In genomic region chr12:54311896-54312521, GRCm38 (mm10) we compare ENCODE assay signal across 13 mouse cellular contexts.
DNase-seq lines count a peak whose midpoint lies in the region; ATAC-seq and TF ChIP-seq lines count a peak whose summit lies in the region.
"Had no signal": no experiment of that assay in that cellular context is flagged by ENCODE, and none has a peak within 500 bp of the region (broad histone marks: within the 10 kb centered on the region; RNA-seq: fewer than 3 reads in every experiment).

No protein-coding gene starts in this region.

- 45% methylated on average over 4 of the region's 4 CpGs for WGBS in heart, embryonic 12.5 days
- 48% methylated on average over 4 of the region's 4 CpGs for WGBS in liver, adult 2 months
- WGBS in liver, embryonic 11.5 days, result 47% methylated on average over 4 of the region's 4 CpGs
- WGBS in stomach, embryonic 15.5 days, result 67% methylated on average over 4 of the region's 4 CpGs

- H3K36me3 ChIP-seq in heart, embryonic 12.5 days, result no peaks in the 10 kb centered on the region
- H3K36me3 ChIP-seq in liver, adult 2 months (ENCODE audit: control insufficient read depth, insufficient read depth, low read length), result no peaks in the 10 kb centered on the region
- no peaks in the 10 kb centered on the region for H3K36me3 ChIP-seq in liver, embryonic 11.5 days (ENCODE audit: control insufficient read depth, insufficient read depth, low read length)
- no peaks in the 10 kb centered on the region for H3K36me3 ChIP-seq in ES-Bruce4 (ENCODE audit: control insufficient read depth, insufficient read depth, low read length, poor library complexity, severe bottlenecking)
- H3K36me3 ChIP-seq in stomach, embryonic 15.5 days, result no peaks in the 10 kb centered on the region

- no peak for TF ChIP-seq CTCF in liver, adult 2 months (IDR thresholded peaks at IDR 0.05; ENCODE audit: low read depth, low read length)
- TF ChIP-seq CTCF in ES-Bruce4 (IDR thresholded peaks at IDR 0.05; ENCODE audit: low read depth, low read length), result no peak

- no peaks in the 10 kb centered on the region for H3K27me3 ChIP-seq in heart, embryonic 12.5 days (replicated peaks)
- no peaks in the 10 kb centered on the region for H3K27me3 ChIP-seq in liver, adult 2 months (ENCODE audit: control insufficient read depth, insufficient read depth, low read length)
- H3K27me3 ChIP-seq in liver, embryonic 11.5 days (replicated peaks; ENCODE audit: control insufficient read depth, insufficient read depth, low read length), result peaks cover 7% of the 10 kb centered on the region
- no peaks in the 10 kb centered on the region for H3K27me3 ChIP-seq in ES-Bruce4 (ENCODE audit: control insufficient read depth, insufficient read depth, low read length, poor library complexity, severe bottlenecking)
- H3K27me3 ChIP-seq in stomach, embryonic 15.5 days (replicated peaks), result no peaks in the 10 kb centered on the region

- no peak overlapping the region for H3K4me3 ChIP-seq in heart, embryonic 12.5 days
- no peak overlapping the region for H3K4me3 ChIP-seq in liver, adult 2 months (ENCODE audit: insufficient read depth, low read depth, low read length)
- no peak overlapping the region for H3K4me3 ChIP-seq in liver, embryonic 11.5 days (ENCODE audit: low read depth, low read length)
- H3K4me3 ChIP-seq in ES-Bruce4 (ENCODE audit: low read depth, low read length), result no peak overlapping the region
- H3K4me3 ChIP-seq in stomach, embryonic 15.5 days (replicated peaks), result no peak overlapping the region

- no peak overlapping the region for H3K27ac ChIP-seq in heart, embryonic 12.5 days (ENCODE audit: poor library complexity, severe bottlenecking)
- peak overlapping the region; percentile 88 for H3K27ac ChIP-seq in liver, adult 2 months (replicated peaks; ENCODE audit: insufficient read depth, low read depth, low read length)
- H3K27ac ChIP-seq in liver, embryonic 11.5 days (ENCODE audit: low read depth, low read length), result no peak overlapping the region
- H3K27ac ChIP-seq in ES-Bruce4 (ENCODE audit: insufficient read depth, low read length), result peak overlapping the region; percentile 45
- H3K27ac ChIP-seq in stomach, embryonic 15.5 days, result peak overlapping the region; percentile 82; the same call in 1 of the 2 replicates

- peaks cover 23% of the 10 kb centered on the region for H3K4me1 ChIP-seq in heart, embryonic 12.5 days (replicated peaks)
- H3K4me1 ChIP-seq in liver, adult 2 months (ENCODE audit: control insufficient read depth, insufficient read depth, low read length), result peaks cover 17% of the 10 kb centered on the region
- H3K4me1 ChIP-seq in liver, embryonic 11.5 days (replicated peaks; ENCODE audit: control insufficient read depth, insufficient read depth, low read length), result peaks cover 7% of the 10 kb centered on the region
- peaks cover 7% of the 10 kb centered on the region for H3K4me1 ChIP-seq in ES-Bruce4 (ENCODE audit: control insufficient read depth, insufficient read depth, low read length)
- H3K4me1 ChIP-seq in stomach, embryonic 15.5 days, result peaks cover 19% of the 10 kb centered on the region

- TF ChIP-seq POLR2A in liver, adult 2 months (IDR thresholded peaks at IDR 0.05; ENCODE audit: extremely low read depth, insufficient read depth, low read length), result no peak
- no peak for TF ChIP-seq POLR2A in ES-Bruce4 (IDR thresholded peaks at IDR 0.05; ENCODE audit: insufficient read depth, low read length)

- peak; percentile 74 for DNase-seq in heart, adult 11 months
- DNase-seq in liver, adult 2 months (ENCODE audit: extremely low read depth, low read depth, low spot score), result peak; percentile 91
- no peak for DNase-seq in liver, embryonic 11.5 days (ENCODE audit: low spot score)
- DNase-seq in adrenal gland, adult (ENCODE audit: inconsistent age in 2 of 2, low spot score in 1 of 2), result no peak
- no peak for DNase-seq in frontal cortex, postnatal 36 days (ENCODE audit: low spot score in 2 of 2)
- DNase-seq: B cell, adult 2 months; lung, adult 18-20 months; right cerebral cortex, postnatal 25 days had no signal

- no peak for ATAC-seq in heart, embryonic 12.5 days (ENCODE audit: insufficient number of reproducible peaks, low FRiP score)
- ATAC-seq in liver, embryonic 11.5 days (replicated peaks; ENCODE audit: low FRiP score), result no peak
- no peak for ATAC-seq in stomach, embryonic 15.5 days (ENCODE audit: insufficient read depth, low FRiP score, low read depth)
- ATAC-seq: activated CD4-positive, CD25-positive, alpha-beta regulatory T cell, adult 4 months; forebrain, embryonic 14.5 days had no signal

- H3K9ac ChIP-seq in heart, embryonic 12.5 days, result no peak overlapping the region
- no peak overlapping the region; the same call in 1 of the 2 replicates for H3K9ac ChIP-seq in liver, adult 2 months (ENCODE audit: low read depth, low read length)
- no peak overlapping the region for H3K9ac ChIP-seq in liver, embryonic 11.5 days (ENCODE audit: low read depth, low read length)
- no peak overlapping the region for H3K9ac ChIP-seq in ES-Bruce4 (ENCODE audit: low read depth, poor library complexity, severe bottlenecking)
- H3K9ac ChIP-seq in stomach, embryonic 15.5 days, result no peak overlapping the region

- H3K4me2 ChIP-seq in heart, embryonic 12.5 days, result no peak overlapping the region
- no peak overlapping the region; the same call in 1 of the 2 replicates for H3K4me2 ChIP-seq in liver, embryonic 11.5 days
- H3K4me2 ChIP-seq in stomach, embryonic 15.5 days, result no peak overlapping the region

- H3K79me2 ChIP-seq in liver, adult 2 months (ENCODE audit: control insufficient read depth, insufficient read depth, low read length), result no peaks in the 10 kb centered on the region

- no peak for TF ChIP-seq EP300 in ES-Bruce4 (IDR thresholded peaks at IDR 0.05; ENCODE audit: insufficient read depth, low read depth, low read length)

- H3K9me3 ChIP-seq in heart, embryonic 12.5 days (replicated peaks), result no peaks in the 10 kb centered on the region
- H3K9me3 ChIP-seq in liver, embryonic 11.5 days (ENCODE audit: control insufficient read depth, low read length), result no peaks in the 10 kb centered on the region
- H3K9me3 ChIP-seq in ES-Bruce4 (replicated peaks; ENCODE audit: control insufficient read depth, insufficient read depth, low read length, poor library complexity, severe bottlenecking), result no peaks in the 10 kb centered on the region
- no peaks in the 10 kb centered on the region for H3K9me3 ChIP-seq in stomach, embryonic 15.5 days

Comparison
In these comparisons a context has a peak if more than half of its experiments do, and no peak if none do; other contexts are left out.
1. DNase-seq: peak in heart, adult 11 months (single experiment) and liver, adult 2 months (single experiment); none in liver, embryonic 11.5 days (single experiment), adrenal gland, adult (0 of 2) and frontal cortex, postnatal 36 days (0 of 2).
2. H3K27ac ChIP-seq: peak in liver, adult 2 months (single experiment), ES-Bruce4 (single experiment) and stomach, embryonic 15.5 days (single experiment); none in heart, embryonic 12.5 days (single experiment) and liver, embryonic 11.5 days (single experiment).